8 mouse cellular contexts compared by ENCODE assay signal in the genomic region with DNA sequence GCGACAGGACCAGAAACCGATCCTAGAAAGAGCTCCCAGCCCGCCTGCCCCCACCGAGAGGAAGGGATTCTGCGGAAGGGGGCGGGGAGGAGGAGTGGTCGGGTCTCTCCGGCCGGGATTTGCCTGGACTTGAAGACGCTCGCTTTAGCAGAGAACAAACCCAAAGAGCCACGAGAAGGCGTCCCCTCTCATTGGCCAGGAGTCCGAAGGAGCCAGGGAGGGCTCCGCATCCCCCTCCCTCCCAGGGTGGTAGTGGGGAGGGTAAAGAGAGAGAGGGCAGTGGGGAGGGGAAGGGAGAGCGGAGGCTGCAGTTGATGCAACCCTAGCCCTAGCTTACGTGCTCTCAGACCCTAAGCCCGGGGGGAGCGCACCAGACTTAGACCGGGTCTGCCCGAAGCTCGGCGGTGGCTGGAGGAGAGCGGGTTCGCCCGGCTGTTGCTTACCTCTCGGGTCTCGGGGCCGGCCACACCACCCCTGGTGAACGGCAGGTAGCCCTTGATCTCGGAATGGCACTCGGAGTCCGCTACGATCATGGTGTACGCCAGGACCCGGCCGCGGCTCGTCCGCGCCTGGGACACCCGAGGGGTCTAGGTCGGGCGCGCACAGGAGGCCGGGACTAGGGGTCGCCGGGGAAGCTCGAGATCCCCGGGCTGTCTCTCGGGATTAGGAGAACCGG. TPM values are rescaled to one million over a fixed set of nuclear protein-coding genes. Genes with fewer than 3 reads are reported as not detected.
DNase-seq lines count a peak whose midpoint lies in the region; ATAC-seq and TF ChIP-seq lines count a peak whose summit lies in the region.

No protein-coding gene starts in this region.

- H3K4me2 ChIP-seq in intestine, embryonic 14.5 days (ENCODE audit: low read length): peak overlapping the region; percentile 56
- H3K4me2 ChIP-seq in limb, embryonic 12.5 days: peak overlapping the region; percentile 86
- peak overlapping the region; percentile 95 for H3K4me2 ChIP-seq in midbrain, embryonic 13.5 days (replicated peaks)

- peak overlapping the region; percentile 71 for H3K9ac ChIP-seq in intestine, embryonic 14.5 days (ENCODE audit: low read length)
- peak overlapping the region; percentile 71 for H3K9ac ChIP-seq in limb, embryonic 12.5 days (replicated peaks)
- H3K9ac ChIP-seq in midbrain, embryonic 13.5 days (replicated peaks): peak overlapping the region; percentile 79

- H3K4me3 ChIP-seq in spleen, adult 2 months (ENCODE audit: extremely low read depth, insufficient read depth, insufficient read length): peak overlapping the region; percentile 67
- peak overlapping the region; percentile 82 for H3K4me3 ChIP-seq in intestine, embryonic 14.5 days (ENCODE audit: low read depth, low read length)
- H3K4me3 ChIP-seq in limb, embryonic 12.5 days (replicated peaks): peak overlapping the region; percentile 65
- H3K4me3 ChIP-seq in midbrain, embryonic 13.5 days (replicated peaks): peak overlapping the region; percentile 78

- no peaks in the 10 kb centered on the region for H3K36me3 ChIP-seq in spleen, adult 2 months (ENCODE audit: control insufficient read depth, insufficient read depth, low read length)
- H3K36me3 ChIP-seq in intestine, embryonic 14.5 days (ENCODE audit: control insufficient read depth, insufficient read depth, low read length): no peaks in the 10 kb centered on the region
- no peaks in the 10 kb centered on the region for H3K36me3 ChIP-seq in limb, embryonic 12.5 days
- no peaks in the 10 kb centered on the region for H3K36me3 ChIP-seq in midbrain, embryonic 13.5 days

- no peaks in the 10 kb centered on the region for H3K27me3 ChIP-seq in spleen, adult 2 months (ENCODE audit: control insufficient read depth, insufficient read depth, low read length)
- H3K27me3 ChIP-seq in intestine, embryonic 14.5 days (replicated peaks; ENCODE audit: control insufficient read depth, insufficient read depth, low read length): no peaks in the 10 kb centered on the region
- no peaks in the 10 kb centered on the region; the same call in 1 of the 2 replicates for H3K27me3 ChIP-seq in limb, embryonic 12.5 days
- peaks cover 23% of the 10 kb centered on the region for H3K27me3 ChIP-seq in midbrain, embryonic 13.5 days

- no peaks in the 10 kb centered on the region for H3K9me3 ChIP-seq in intestine, embryonic 14.5 days (ENCODE audit: control insufficient read depth, low read length)
- H3K9me3 ChIP-seq in limb, embryonic 12.5 days: no peaks in the 10 kb centered on the region
- H3K9me3 ChIP-seq in midbrain, embryonic 13.5 days: no peaks in the 10 kb centered on the region

- no peak for TF ChIP-seq CTCF in spleen, adult 2 months (IDR thresholded peaks at IDR 0.05; ENCODE audit: extremely low read depth, insufficient read depth, insufficient read length, insufficient replicate concordance)

- peak in 1 of 2 experiments; percentile 23 for DNase-seq in spleen, adult 2 months (ENCODE audit: low read depth in 1 of 2, low spot score in 2 of 2)
- DNase-seq in spleen, adult 12 weeks (ENCODE audit: low spot score): no peak
- peak; percentile 74 for DNase-seq in embryo, embryonic 11.5 days (ENCODE audit: low read depth, low spot score)
- peak; percentile 76 for DNase-seq in gastrocnemius, postnatal 25 days
- DNase-seq in intestine, embryonic 14.5 days (ENCODE audit: low spot score): peak; percentile 94
- peak; percentile 57 to 85 for DNase-seq in spleen, postnatal 4 days (ENCODE audit: low spot score in 2 of 2)

- no peak for TF ChIP-seq POLR2A in spleen, adult 2 months (IDR thresholded peaks at IDR 0.05; ENCODE audit: low read depth, low read length)

- WGBS in spleen, adult 2 months: 2% methylated on average over 47 of the region's 52 CpGs
- under 1% methylated on average over 51 of the region's 52 CpGs for WGBS in intestine, embryonic 14.5 days
- WGBS in limb, embryonic 12.5 days: under 1% methylated on average over 52 of the region's 52 CpGs
- under 1% methylated on average over 52 of the region's 52 CpGs for WGBS in midbrain, embryonic 13.5 days

- H3K27ac ChIP-seq in spleen, adult 2 months (ENCODE audit: insufficient read depth, low read length): peak overlapping the region; percentile 31
- H3K27ac ChIP-seq in intestine, embryonic 14.5 days (ENCODE audit: low read depth): peak overlapping the region; percentile 78
- peak overlapping the region; percentile 81 for H3K27ac ChIP-seq in limb, embryonic 12.5 days
- H3K27ac ChIP-seq in midbrain, embryonic 13.5 days: peak overlapping the region; percentile 84

- H3K4me1 ChIP-seq in spleen, adult 2 months (ENCODE audit: control insufficient read depth, insufficient read depth, insufficient read length): peaks cover 3% of the 10 kb centered on the region; the same call in 1 of the 2 replicates
- peaks cover 6% of the 10 kb centered on the region for H3K4me1 ChIP-seq in intestine, embryonic 14.5 days (replicated peaks; ENCODE audit: control insufficient read depth, insufficient read depth, low read length)
- peaks cover 21% of the 10 kb centered on the region for H3K4me1 ChIP-seq in limb, embryonic 12.5 days (replicated peaks)
- H3K4me1 ChIP-seq in midbrain, embryonic 13.5 days (replicated peaks): peaks cover 15% of the 10 kb centered on the region

- ATAC-seq in intestine, embryonic 14.5 days (replicated peaks; ENCODE audit: low FRiP score, low TSS enrichment, low read depth): peak; percentile 79
- ATAC-seq in limb, embryonic 12.5 days (ENCODE audit: insufficient number of reproducible peaks, insufficient read depth, low FRiP score, low TSS enrichment, low read depth): peak; percentile 77
- peak; percentile 79 for ATAC-seq in midbrain, embryonic 13.5 days

RNA-seq across cellular contexts. Expression of gene Sesn2, which starts 0.5 kb away (rescaled TPM):
- 9.3 and 9.4 TPM in 2 replicates for polyA plus RNA-seq in spleen, adult 2 months (2012; rRNA removed)
- total RNA-seq in gastrocnemius, postnatal 25 days (2021): 1 to 10 TPM; 1.9 to 2.3 TPM
- polyA plus RNA-seq in intestine, embryonic 14.5 days (2014; fragmentation: Nextera tagmentation; extraction: Ambion mirVana): 6.9 and 7.3 TPM in 2 replicates
- 11.0 and 11.3 TPM in 2 replicates for polyA plus RNA-seq in limb, embryonic 12.5 days (2016; fragmentation: Nextera tagmentation; extraction: Ambion mirVana)
- polyA plus RNA-seq in midbrain, embryonic 13.5 days (2015; fragmentation: Nextera tagmentation; extraction: Ambion mirVana): 7.6 and 9.2 TPM in 2 replicates

RNA-seq across cellular contexts. Expression of gene Atpif1, which starts 23.7 kb away (rescaled TPM):
- 69.5 and 73.4 TPM in 2 replicates for polyA plus RNA-seq in spleen, adult 2 months (2012; rRNA removed)
- 10 to 100 TPM; 46.3 to 58.5 TPM for total RNA-seq in gastrocnemius, postnatal 25 days (2021)
- 1,370 and 1,434 TPM in 2 replicates for polyA plus RNA-seq in intestine, embryonic 14.5 days (2014; fragmentation: Nextera tagmentation; extraction: Ambion mirVana)
- 1,138 and 1,150 TPM in 2 replicates for polyA plus RNA-seq in limb, embryonic 12.5 days (2016; fragmentation: Nextera tagmentation; extraction: Ambion mirVana)
- polyA plus RNA-seq in midbrain, embryonic 13.5 days (2015; fragmentation: Nextera tagmentation; extraction: Ambion mirVana): 1,327 and 1,380 TPM in 2 replicates

RNA-seq across cellular contexts. Expression of gene Dnajc8, which starts 25.6 kb away (rescaled TPM):
- polyA plus RNA-seq in spleen, adult 2 months (2012; rRNA removed): 17.8 and 18.2 TPM in 2 replicates
- total RNA-seq in gastrocnemius, postnatal 25 days (2021): 10 to 100 TPM; 43.5 to 44.5 TPM
- 174 and 189 TPM in 2 replicates for polyA plus RNA-seq in intestine, embryonic 14.5 days (2014; fragmentation: Nextera tagmentation; extraction: Ambion mirVana)
- polyA plus RNA-seq in limb, embryonic 12.5 days (2016; fragmentation: Nextera tagmentation; extraction: Ambion mirVana): 190 and 191 TPM in 2 replicates
- 158 and 173 TPM in 2 replicates for polyA plus RNA-seq in midbrain, embryonic 13.5 days (2015; fragmentation: Nextera tagmentation; extraction: Ambion mirVana)

RNA-seq across cellular contexts. Expression of gene Med18, which starts 46.0 kb away (rescaled TPM):
- 3.0 and 3.7 TPM in 2 replicates for polyA plus RNA-seq in spleen, adult 2 months (2012; rRNA removed)
- total RNA-seq in gastrocnemius, postnatal 25 days (2021): 1 to 10 TPM; 2.6 to 4.3 TPM
- polyA plus RNA-seq in intestine, embryonic 14.5 days (2014; fragmentation: Nextera tagmentation; extraction: Ambion mirVana): 11.4 and 16.2 TPM in 2 replicates
- 30.4 and 35.0 TPM in 2 replicates for polyA plus RNA-seq in limb, embryonic 12.5 days (2016; fragmentation: Nextera tagmentation; extraction: Ambion mirVana)
- polyA plus RNA-seq in midbrain, embryonic 13.5 days (2015; fragmentation: Nextera tagmentation; extraction: Ambion mirVana): 17.8 and 20.9 TPM in 2 replicates

RNA-seq across cellular contexts. Expression of gene Ptafr, which starts 54.1 kb away (rescaled TPM):
- 10.5 and 10.6 TPM in 2 replicates for polyA plus RNA-seq in spleen, adult 2 months (2012; rRNA removed)
- total RNA-seq in gastrocnemius, postnatal 25 days (2021): 1 to 10 TPM; 1.0 to 1.1 TPM
- polyA plus RNA-seq in intestine, embryonic 14.5 days (2014; fragmentation: Nextera tagmentation; extraction: Ambion mirVana): 0.57 and 0.59 TPM in 2 replicates
- 0.23 and 0.33 TPM in 2 replicates for polyA plus RNA-seq in limb, embryonic 12.5 days (2016; fragmentation: Nextera tagmentation; extraction: Ambion mirVana)
- 0.41 and 0.51 TPM in 2 replicates for polyA plus RNA-seq in midbrain, embryonic 13.5 days (2015; fragmentation: Nextera tagmentation; extraction: Ambion mirVana)

Comparison
In these comparisons a context has a peak if more than half of its experiments do, and no peak if none do; other contexts are left out.
1. H3K27ac ChIP-seq: peak in every context shown above with its lines; median percentile 84 in midbrain, embryonic 13.5 days; 81 in limb, embryonic 12.5 days; 78 in intestine, embryonic 14.5 days; 31 in spleen, adult 2 months.
2. RNA of gene Atpif1, which starts 23.7 kb away (polyA plus RNA-seq): 1,370 to 1,434 TPM in intestine, embryonic 14.5 days, 1,327 to 1,380 TPM in midbrain, embryonic 13.5 days and 1,138 to 1,150 TPM in limb, embryonic 12.5 days; 69.5 to 73.4 TPM in spleen, adult 2 months; every median in the first group is over 10 times any median in the second.
3. Peak in every context shown above with its lines, with median percentiles within 50 percentile points of each other: H3K4me3 ChIP-seq, ATAC-seq, H3K4me2 ChIP-seq and H3K9ac ChIP-seq.